Mouse (Mus musculus): ENCODE results near the gene Gm38392.
"Not testable (repeated sequence)": the region's sequence is repeated elsewhere in the genome, so short reads cannot be mapped to it uniquely, and the experiment has no call there.

Gm38392 gene

GRCm38 (mm10) chr3:88287110-88287509, at the start of gene Gm38392:
Gm38392 (minus strand) TSS chr3:88287210.
- no peak for DNase-seq

DNA sequence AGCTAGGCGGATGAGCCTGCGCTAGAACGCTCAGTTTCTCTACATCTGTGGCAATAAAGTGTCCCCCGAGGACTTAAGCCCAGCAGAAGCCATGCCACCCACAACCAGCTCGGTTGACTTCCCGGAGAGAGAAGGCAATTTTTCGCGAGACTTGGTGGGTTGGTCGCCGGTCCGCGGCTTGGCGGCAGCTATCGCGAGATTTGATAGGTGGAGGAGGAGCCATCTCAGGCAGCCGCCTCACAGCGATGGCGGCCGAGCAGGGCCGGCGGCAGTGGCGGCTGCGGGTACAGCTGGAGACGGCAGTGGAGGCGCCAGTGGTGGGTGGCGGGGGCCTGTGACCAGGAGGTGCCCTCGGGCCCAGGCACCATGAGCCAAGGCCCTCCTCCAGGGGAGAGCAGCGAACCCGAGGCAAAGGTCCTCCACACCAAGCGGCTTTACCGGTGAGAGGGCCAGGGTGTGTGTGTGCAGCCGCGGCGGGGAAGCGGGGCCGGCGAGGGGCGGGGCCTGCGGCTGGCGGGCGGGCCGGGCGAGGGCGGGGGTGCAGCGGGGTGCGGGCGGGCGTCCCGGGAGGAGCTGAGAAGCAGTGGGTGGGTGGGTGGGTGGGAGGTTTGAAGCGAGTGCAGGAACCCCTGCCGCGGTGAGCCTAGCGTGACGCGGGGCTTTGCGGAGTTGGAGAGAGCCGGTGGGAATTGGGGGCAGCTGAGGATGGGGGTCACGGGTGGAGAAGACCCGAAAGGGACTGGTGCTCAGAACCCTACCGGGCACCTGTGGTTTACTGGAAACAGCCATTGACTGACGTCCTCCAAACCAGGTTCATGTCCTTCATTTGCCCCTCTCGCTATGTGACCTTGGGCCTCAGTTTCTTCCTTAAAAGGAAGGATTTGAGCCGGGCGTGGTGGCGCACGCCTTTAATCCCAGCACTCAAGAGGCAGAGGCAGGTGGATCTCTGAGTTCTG, 49.3 kb upstream of the Gm38392 start, which contains the start of the genes Tmem79 and Smg5:
TSS of gene Tmem79 (minus strand) at position 91 of the 956 bp plus-strand sequence.
TSS of gene Smg5 (plus strand) at position 203 of the 956 bp plus-strand sequence.
- peak; percentile 96 for DNase-seq

DNA sequence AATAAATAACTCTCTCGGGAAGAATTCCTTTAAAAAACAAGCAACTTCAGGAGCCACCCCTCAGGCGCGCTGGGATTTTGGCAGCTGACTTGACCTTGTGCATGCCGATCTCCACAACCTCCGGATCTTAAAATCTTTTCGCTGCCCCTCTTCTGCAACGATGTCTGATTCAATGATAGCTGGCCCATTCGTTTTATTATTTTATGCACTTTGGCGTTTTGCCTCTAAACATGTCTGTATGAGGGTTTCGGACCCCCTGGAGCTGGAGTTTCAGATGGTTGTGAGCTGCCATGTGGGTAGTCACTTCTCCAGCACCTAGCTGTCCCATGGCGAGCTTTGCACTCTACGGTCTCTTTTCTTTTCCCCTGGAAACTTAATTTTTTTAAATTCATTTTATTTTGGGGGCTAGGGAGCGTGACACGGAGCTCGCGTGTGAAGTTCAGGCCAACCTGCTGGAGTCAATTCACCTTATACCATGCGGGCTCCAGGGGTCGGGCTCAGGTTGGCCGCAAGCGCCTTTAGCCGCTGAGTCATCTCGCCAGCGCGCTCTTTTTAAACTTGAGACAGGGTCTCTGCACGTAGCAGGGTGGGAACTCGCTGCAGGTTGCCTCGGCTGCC, 48.5 kb upstream of the Gm38392 start:
- DNase-seq: no peak

GRCm38 (mm10) chr3:88334902-88335435, 48.0 kb upstream of the Gm38392 start:
- DNase-seq: no peak

GRCm38 (mm10) chr3:88334029-88334658, 47.1 kb upstream of the Gm38392 start:
- no peak for DNase-seq

- DNase-seq: no peak
Observed at GRCm38 (mm10) chr3:88331282-88331681, 44.3 kb upstream of the Gm38392 start.

GRCm38 (mm10) chr3:88328956-88329355, 41.9 kb upstream of the Gm38392 start:
- DNase-seq: no peak

DNA sequence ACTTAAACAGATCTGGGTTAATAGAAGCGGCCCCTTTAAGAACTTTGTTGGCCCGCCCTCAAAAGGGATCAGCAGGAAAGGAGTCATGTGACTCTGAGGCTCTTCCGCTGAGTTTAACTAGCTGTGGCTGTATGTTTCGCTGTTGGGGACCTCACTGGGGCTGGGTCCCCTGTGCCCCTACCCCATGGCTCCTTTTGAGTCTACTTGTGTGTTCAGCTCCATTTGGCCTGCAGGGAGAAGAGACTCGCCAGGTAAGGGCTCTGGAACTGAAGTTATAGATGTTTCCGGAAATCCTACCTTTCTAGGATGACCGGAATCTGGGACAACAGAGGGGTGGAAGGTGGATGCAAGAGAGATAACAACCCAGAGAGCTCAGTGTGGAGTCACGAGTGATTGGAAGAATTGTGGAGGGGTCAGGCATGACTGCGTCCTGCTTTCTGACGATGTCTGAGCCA, 38.0 kb upstream of the Gm38392 start, which contains the start of gene Glmp:
TSS of gene Glmp (plus strand) at position 73 of the 455 bp plus-strand sequence.
- peak; percentile 59 for DNase-seq

DNA sequence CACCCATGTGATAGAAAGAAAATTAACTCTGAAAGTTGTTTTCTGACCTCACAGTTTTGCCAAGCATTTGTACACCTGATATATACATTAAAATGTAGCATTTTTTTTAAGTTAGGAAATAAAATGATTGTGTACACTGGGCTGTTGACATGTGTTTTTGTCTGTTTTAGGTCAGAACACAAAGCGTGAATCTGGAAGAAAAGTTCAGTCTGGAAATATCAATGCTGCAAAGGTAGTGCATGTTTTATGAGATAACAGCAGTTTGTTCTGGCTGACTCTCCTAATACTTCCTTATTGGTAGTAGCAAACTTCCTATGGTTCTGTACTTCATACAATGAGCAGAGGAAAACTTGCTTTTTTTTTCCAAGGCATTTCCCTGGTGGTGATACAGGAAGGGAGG, 12.2 kb upstream of the Gm38392 start:
- no peak for DNase-seq

DNA sequence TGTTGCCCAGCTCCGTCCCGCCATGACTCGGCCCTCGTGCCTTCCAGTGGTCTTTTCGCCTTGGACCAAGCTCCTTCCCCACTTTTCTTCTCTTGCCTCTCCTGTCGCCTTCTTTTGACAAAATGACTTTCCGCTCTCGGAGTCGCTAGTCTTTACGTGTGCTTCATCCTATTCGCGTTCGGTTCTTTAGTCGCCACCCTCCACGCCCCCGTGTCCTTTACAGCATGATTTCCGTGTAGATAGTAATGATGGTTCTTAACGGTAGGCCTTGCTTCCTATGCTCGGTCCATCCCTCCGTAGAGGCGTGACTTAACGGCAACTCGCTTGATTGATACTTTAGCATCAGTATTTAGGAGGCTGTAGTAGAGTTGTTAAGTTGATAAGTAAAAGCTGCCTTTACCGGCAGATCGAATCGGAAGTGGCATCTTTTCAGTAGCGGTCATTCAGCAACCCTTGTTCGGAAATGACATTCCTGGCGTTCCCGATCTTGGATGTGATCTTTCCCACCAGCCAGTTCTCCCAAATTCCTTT, 10.4 kb upstream of the Gm38392 start:
- DNase-seq: peak; percentile 68

DNA sequence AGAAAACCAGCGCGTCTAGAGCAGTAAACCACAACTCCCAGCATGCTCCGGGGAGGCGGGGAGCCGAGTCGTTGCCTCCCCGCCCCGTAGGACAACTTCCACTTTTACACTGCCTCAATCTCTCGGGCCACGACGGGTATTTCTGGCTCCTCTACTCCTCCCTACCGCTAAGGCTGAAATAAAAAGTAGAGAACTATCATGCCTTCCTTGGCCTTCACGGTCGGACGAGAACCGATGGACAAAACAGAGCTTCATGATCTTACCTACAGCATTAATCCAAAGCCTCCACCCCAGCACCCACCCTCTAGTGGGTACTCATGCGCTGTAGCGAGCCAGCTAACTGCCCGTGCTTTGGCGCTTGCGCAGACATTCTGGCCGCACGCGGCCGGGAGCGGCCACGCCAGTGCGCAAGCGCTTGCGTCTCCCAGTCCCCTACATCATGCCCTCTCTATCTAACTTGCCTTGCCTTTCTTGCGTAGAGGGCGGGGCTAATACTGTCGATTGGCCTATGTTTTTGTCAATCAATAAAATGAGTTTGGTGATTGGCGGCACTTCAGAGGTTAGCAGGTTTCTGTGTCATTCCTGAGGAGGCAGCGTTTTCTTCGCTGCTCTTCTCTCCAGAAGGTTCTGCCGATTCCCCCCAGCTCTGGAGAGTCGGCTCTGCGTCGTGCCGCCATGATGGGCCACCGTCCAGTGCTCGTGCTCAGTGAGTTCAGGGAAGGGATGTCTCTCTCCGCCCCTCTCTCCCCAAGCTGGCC, 9.7 kb upstream of the Gm38392 start, which contains the start of the genes Tsacc and Cct3:
TSS of gene Tsacc (minus strand) at position 439 of the 758 bp plus-strand sequence.
TSS of gene Cct3 (plus strand) at position 556 of the 758 bp plus-strand sequence.
- peak; percentile 99 for DNase-seq

- DNase-seq: no peak
Observed at GRCm38 (mm10) chr3:88296110-88296560, 9.1 kb upstream of the Gm38392 start.

DNA sequence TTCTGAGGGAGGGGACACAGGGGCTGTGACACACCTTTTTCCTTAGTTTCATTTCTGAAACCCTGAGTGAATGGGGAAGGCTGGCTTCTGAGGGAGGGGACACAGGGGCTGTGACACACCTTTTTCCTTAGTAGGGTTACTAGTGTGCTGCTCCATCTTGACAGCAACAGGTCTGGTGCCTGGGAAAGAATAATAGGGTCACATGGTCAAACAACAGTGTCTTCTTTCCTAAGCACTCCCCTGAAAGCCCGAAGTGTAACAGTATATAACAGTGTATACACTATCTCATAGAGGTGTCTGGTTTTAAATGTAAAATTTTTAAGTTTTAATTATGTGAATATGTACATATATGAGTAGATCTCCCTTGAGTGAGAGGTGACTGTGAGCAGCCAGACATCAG, 8.3 kb upstream of the Gm38392 start:
- DNase-seq: not testable (repeated sequence)

- no peak for DNase-seq
Observed at GRCm38 (mm10) chr3:88291970-88292369, 5.0 kb upstream of the Gm38392 start.

DNA sequence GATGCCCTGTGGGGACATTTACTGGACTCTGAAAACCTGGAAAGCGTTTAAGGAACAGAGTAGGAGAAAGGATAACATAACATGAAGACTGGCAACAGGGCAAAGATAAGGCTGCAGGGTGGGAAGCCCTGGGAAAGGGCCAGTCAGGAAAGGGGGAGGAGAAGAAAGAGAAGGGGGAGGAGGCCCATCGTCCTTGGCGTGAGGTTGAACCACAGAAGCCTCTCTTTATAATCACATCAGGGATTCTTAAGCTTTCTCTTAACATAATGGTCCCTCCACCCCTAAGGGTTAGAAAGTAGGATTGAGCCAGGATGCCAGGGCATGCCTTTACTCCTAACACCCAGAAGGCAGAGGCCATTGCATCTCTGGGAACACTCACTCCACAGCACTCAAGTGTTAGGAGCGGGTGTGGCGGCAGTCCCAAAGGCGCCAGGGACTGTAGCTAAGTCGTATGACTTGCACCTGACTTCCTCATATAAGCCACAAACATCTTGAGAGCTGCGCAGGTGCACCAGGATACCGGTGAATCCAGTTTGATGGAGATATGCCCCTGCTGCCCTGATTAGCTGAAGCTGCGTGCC, 1.2 kb upstream of the Gm38392 start:
- not testable (repeated sequence) for DNase-seq

DNA sequence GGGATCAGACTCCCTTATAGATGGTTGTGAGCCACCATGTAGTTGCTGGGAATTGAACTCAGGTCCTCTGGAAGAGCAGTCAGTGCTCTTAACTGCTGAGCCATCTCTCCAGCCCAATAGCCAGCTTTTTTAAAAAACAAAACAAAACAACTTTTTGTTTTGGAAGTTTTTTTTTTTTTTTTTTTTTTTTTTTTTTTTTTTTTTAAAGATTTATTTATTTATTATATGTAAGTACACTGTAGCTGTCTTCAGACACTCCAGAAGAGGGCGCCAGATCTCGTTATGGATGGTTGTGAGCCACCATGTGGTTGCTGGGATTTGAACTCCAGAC, 1.5 kb downstream of the Gm38392 start:
- DNase-seq: not testable (repeated sequence)

DNA sequence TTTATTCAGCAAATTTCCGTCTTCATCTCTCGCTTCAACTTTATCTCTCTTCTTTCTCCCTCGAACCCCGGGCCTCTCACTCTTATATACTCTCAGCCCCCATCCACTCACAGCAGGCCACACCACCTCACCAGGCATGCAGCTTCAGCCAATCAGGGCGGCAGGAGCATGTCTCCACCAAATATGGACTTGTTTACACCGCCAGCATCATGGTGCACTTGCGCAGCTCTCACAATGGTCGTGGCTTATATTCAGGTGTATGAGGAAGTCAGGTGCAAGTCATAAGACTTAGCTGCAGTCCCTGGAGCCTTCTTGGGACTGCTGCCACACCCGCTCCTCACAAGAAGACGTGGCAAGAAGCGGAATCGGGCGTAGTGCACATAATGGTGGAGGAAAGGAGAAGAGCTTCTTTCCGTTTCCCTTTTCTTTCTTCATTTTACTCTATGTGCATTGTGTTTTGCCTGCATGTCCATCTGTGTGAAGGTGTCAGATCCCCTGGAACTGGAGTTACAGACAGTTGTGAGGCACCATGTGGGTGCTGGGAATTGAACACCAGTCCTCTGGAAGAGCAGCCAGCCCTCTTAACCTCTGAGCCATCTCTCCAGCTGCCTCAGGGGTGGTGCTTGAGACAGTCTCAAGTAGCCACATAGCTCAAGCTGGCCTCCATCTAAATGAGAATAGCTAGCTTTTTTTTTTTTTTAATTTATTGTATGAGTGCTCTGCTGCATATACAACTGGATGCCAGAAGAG, 2.0 kb downstream of the Gm38392 start:
- not testable (repeated sequence) for DNase-seq

DNA sequence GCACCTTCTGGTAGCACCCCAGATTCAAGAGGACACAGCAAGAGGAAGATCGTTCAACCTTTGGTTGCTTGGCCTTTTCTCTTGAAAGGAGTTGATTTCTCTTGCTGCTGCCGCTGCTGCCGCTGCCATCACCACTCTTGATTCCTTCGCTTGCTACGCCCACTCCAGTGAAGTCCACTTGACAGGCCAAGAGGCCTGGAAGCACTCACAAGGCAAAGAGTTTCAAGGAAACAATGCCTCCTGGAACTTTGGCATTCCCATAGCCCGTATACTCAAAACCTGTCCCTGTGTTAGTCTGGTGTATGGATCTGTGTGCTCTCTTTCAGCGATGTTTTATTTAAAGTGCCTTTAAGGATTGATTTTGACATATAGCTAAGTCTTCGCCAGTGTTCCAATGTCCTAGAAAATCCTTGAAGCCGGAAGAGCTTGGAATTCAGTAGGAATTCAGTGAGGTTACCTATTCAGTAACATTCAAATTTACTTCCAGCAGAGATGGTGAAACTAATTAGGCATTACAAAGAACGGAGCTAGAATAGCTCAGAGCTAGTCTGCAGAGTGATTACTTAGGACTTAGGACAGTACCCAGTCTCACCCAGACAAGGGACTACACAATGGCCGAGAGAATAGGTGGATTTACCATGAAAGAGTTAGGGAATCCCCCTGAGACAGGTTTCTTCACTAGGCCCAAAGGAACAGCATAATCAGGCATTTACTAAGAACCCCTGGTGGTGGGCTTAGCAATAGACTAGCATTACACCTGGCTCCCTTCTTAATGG, 5.7 kb downstream of the Gm38392 start:
- not testable (repeated sequence) for DNase-seq

DNA sequence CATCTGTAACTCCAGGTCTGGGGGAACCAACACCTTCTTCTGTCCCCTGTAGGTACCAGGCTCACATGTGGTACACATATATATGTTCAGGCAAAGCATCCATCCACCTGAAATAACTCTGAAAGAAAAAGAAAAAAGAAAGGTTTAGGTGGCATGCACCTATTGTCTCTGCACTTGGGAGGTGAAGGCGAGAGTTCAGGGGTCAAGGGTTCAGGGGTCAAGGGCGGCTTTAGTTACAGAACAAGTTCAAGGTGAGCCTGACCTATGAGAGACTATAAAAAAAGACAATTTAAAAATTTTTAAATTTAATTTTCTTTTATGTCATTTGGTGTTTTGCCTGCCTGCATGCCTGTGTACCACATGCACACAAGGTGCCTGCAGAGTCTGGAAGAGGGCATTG, 7.0 kb downstream of the Gm38392 start:
- DNase-seq: no peak
